Mouse (Mus musculus) midbrain, embryonic 14.5 days (tissue): ENCODE measurements around the gene Fcor. TPM values are rescaled to one million over a fixed set of nuclear protein-coding genes. Genes with fewer than 3 reads are reported as not detected.

Experiments used
- ATAC-seq: fragments of 200-750 bp; cut with Nextera tagmentation; 2 replicates; pipeline ENCODE4 v1.8.0; 2017; ENCODE audit warnings: moderate number of reproducible peaks, moderate library complexity; ENCODE audit not compliant: low FRiP score, low TSS enrichment
- DNase-seq: peaks from one replicate; pipeline ENCODE4 v3.0.0-alpha.2; 2015
- H3K27ac ChIP-seq: fragments of 300-500 bp; sonication (generic); replicated peaks from 2 replicates; pipeline ENCODE4 v1.5.1; 2014; ENCODE audit warnings: mild to moderate bottlenecking, low read depth, low read length, moderate library complexity
- H3K27me3 ChIP-seq: fragments of 300-500 bp; sonication (generic); 2 replicates; pipeline ENCODE4 v1.6.1; 2014; ENCODE audit warnings: low read length, control low read depth, mixed read lengths; ENCODE audit not compliant: control insufficient read depth, insufficient read depth
- H3K36me3 ChIP-seq: fragments of 300-500 bp; sonication (generic); 2 replicates; pipeline ENCODE4 v1.6.1; 2014; ENCODE audit warnings: low read length, control low read depth; ENCODE audit not compliant: control insufficient read depth, insufficient read depth
- H3K4me1 ChIP-seq: fragments of 300-500 bp; sonication (generic); 2 replicates; pipeline ENCODE4 v1.6.1; 2014; ENCODE audit warnings: mild to moderate bottlenecking, antibody characterized with exemption, low read length, control low read depth; ENCODE audit not compliant: control insufficient read depth, insufficient read depth
- H3K4me2 ChIP-seq: fragments of 300-500 bp; sonication (generic); 2 replicates; pipeline ENCODE4 v1.6.1; 2014; ENCODE audit warnings: mild to moderate bottlenecking, low read length, moderate library complexity
- H3K4me3 ChIP-seq: fragments of 300-500 bp; sonication (generic); replicated peaks from 2 replicates; pipeline ENCODE4 v1.5.1; 2014; ENCODE audit warnings: low read depth, low read length
- H3K9ac ChIP-seq: fragments of 300-500 bp; sonication (generic); replicated peaks from 2 replicates; pipeline ENCODE4 v1.6.1; 2014; ENCODE audit warnings: mild to moderate bottlenecking, low read length, moderate library complexity
- H3K9me3 ChIP-seq: fragments of 300-500 bp; sonication (generic); 2 replicates; pipeline ENCODE4 v1.6.1; 2016; ENCODE audit warnings: low read length, control low read depth, mixed read lengths; ENCODE audit not compliant: control insufficient read depth
- WGBS: fragments of 180-500 bp; shearing (Covaris S2); extraction: QIAGEN DNeasy Blood & Tissue Kit; methylation state at CpG from one replicate; pipeline ENCODE4 v1.1.7; 2014; 5-methylcytosine and 5-hydroxymethylcytosine counted together
- polyA plus RNA-seq: library from polyadenylated mRNA; unstranded; fragments of >200 nt; fragmentation: Nextera tagmentation; extraction: Ambion mirVana; gene quantifications from 2 replicates; pipeline ENCODE4 v1.2.1, GENCODE M21; 2014

The Fcor gene
- polyA plus RNA-seq, 1 experiment from 2014 or later = 16.4 TPM

DNA sequence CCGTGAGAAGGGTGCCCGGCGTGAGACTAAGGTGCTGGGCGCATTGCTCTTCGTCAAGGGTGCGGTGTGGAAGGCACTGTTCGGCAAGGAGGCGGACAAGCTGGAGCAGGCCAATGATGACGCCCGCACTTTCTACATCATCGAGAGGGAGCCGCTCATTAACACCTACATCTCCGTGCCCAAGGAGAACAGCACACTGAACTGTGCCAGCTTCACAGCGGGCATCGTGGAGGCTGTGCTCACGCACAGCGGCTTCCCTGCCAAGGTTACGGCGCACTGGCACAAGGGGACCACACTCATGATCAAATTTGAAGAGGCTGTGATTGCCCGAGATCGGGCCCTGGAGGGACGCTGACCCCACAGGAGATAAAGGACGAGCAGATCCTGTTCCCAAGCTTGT lies 7.1 kb upstream of the Fcor start:
- Histone ChIP-seq H3K27ac (no peak overlapping the region), H3K9me3 (no peaks in the 10 kb centered on the region), H3K4me2 (no peak overlapping the region), H3K9ac (no peak overlapping the region), H3K4me3 (no peak overlapping the region), H3K36me3 (peaks cover 42% of the 10 kb centered on the region), H3K27me3 (no peaks in the 10 kb centered on the region), H3K4me1 (peaks cover 10% of the 10 kb centered on the region)
- 98% methylated on average over 23 of the region's 23 CpGs for WGBS
- ATAC-seq (no peak), DNase-seq (no peak)

- Histone ChIP-seq H3K4me3 (no peak overlapping the region), H3K9me3 (no peaks in the 10 kb centered on the region), H3K9ac (no peak overlapping the region), H3K4me1 (peaks cover 10% of the 10 kb centered on the region), H3K27ac (no peak overlapping the region), H3K36me3 (peaks cover 42% of the 10 kb centered on the region), H3K4me2 (no peak overlapping the region), H3K27me3 (no peaks in the 10 kb centered on the region)
- no peak for ATAC-seq
- 96% methylated on average over 23 of the region's 23 CpGs for WGBS
- no peak for DNase-seq
Observed at GRCm38 (mm10) chr8:3678831-3679230, 6.7 kb upstream of the Fcor start.

DNA sequence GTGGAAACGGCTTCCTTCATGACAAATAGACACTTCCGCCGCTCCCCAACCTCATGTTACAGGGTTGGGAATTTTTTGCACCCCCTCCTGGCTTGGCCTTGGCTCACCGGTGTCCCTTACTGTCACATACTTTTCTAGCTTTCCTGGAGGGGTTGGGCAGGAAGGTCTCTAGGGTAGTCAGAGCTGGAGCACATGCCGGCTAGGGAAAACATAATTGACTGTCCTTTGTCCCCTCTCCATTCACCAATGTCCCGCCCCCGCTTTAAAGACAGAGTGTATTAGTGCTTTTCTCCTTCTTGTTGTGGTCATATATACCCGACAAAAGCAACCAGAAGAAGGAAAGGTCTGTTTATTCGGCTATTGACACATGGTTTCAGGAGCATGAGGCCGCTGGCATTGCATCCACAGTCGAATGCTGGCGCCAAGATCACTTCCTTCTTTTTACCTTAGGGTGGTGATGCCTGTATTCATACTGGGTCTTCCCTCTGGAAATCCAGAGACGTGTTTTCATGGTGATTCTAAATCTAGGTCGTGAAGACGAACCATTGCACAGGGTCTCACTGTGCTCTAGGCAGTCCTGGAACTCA lies 4.9 kb upstream of the Fcor start:
- peaks cover 10% of the 10 kb centered on the region for H3K4me1 ChIP-seq
- H3K4me2 ChIP-seq = peak overlapping the region; percentile 91
- peak overlapping the region; percentile 96 for H3K9ac ChIP-seq
- peak overlapping the region; percentile 83 for H3K27ac ChIP-seq
- 5% methylated on average over 15 of the region's 15 CpGs for WGBS
- peaks cover 31% of the 10 kb centered on the region for H3K36me3 ChIP-seq
- H3K4me3 ChIP-seq = peak overlapping the region; percentile 93
- H3K9me3 ChIP-seq = no peaks in the 10 kb centered on the region
- no peaks in the 10 kb centered on the region for H3K27me3 ChIP-seq
- DNase-seq (peak; percentile 13), ATAC-seq (0 out of 2 replicates have a peak, but pooled peaks have one; percentile 3)

DNA sequence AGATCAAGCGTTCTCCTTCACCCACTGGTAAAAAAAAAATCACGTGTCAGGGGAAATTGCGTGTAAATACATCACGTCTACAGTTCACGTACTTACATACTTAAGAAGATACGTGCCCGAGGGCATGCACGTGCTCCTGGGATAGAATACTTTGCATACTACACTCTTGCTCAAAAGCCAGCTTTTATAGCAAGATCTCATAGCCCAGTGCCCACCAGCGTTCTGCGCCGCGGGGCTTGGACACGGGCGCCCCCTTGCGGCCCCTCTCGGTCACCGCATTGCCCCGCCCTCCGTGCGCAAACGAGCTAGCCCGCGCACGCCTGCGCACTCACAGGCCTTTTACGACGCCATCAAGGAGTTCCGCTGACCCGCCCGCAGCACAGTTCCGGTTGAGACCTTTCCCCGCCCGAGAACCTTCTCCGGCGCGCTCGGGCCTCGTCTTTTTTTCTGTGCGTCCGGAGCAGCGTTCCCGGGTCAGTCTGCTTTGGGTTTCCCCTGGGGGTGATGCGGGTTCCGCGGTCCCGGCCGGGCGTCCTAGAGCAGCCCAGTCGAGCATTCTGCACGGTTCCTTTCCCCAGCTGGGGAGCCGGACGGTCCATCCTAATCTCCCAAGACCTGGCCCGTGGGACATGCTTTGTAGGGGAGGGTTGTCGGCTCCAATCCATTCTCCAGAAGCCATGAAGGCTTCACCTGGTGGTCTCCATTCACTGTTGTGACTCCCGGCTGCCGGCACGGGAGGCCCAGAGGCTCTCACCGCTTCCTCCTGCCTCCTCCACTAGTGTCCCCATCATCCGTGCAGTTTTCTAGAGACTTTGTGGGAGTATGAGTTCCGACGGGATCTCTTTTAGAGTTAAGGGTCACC lies 4.2 kb upstream of the Fcor start, which contains the start of gene Trappc5:
Trappc5 (plus strand) TSS at position 169 of the 862 bp plus-strand sequence.
- H3K4me3 ChIP-seq = peak within 1 kb of the TSS; percentile 93
- H3K9me3 ChIP-seq = no peaks in the 10 kb centered on the region
- ATAC-seq (peak; percentile 86), DNase-seq (peak; percentile 97)
- 1% methylated on average over 61 of the region's 61 CpGs for WGBS
- peak within 1 kb of the TSS; percentile 91 for H3K4me2 ChIP-seq
- H3K27ac ChIP-seq = peak within 1 kb of the TSS; percentile 83
- H3K27me3 ChIP-seq = no peaks in the 10 kb centered on the region
- H3K9ac ChIP-seq = peak within 1 kb of the TSS; percentile 96
- peaks cover 10% of the 10 kb centered on the region for H3K4me1 ChIP-seq
- H3K36me3 ChIP-seq = peaks cover 28% of the 10 kb centered on the region

DNA sequence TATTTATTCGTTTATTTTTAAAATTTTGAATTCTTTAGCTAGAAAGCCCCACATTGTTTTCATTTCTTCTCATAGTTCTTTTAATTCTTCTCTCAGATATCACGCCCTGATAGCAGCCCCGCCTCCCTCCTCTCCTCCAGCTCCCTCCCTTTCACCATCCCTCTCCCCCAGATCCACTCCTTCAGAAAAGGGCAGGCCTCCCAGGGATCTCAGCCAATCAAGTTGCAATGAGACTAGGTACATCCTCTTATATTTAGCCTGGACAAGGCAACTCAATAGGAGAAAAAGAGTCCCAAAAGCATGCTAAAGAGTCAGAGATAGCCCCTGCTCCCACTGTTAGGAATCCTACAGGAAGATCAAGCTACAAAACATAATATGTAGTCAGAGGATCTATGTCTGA lies 2.5 kb upstream of the Fcor start:
- H3K9me3 ChIP-seq = no peaks in the 10 kb centered on the region
- 51% methylated on average over 3 of the region's 3 CpGs for WGBS
- H3K27ac ChIP-seq = no peak overlapping the region
- H3K4me1 ChIP-seq = peaks cover 10% of the 10 kb centered on the region
- no peak overlapping the region for H3K4me3 ChIP-seq
- ATAC-seq (no peak), DNase-seq (no peak)
- H3K4me2 ChIP-seq = no peak overlapping the region
- no peak overlapping the region for H3K9ac ChIP-seq
- peaks cover 11% of the 10 kb centered on the region for H3K36me3 ChIP-seq
- H3K27me3 ChIP-seq = no peaks in the 10 kb centered on the region

DNA sequence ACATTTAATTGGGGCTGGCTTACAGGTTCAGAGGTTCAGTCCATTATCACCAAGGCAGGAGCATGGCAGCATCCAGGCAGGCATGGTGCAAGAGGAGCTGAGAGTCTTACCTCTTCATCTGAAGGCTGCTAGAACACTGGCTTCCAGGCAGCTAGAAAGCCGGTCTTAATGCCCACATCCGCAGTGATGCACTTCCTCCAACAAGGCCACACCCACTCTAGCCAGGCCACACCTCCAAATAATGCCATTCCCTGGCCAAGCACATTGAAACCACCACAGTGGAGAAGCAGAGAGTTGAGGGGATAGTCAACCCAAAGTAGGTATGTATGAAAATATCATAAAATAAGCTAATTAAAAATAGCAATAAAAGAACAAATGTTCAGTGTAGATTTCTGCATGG lies 1.8 kb downstream of the Fcor start:
- no peak overlapping the region for H3K27ac ChIP-seq
- no peak overlapping the region for H3K4me2 ChIP-seq
- no peak for DNase-seq
- no peaks in the 10 kb centered on the region for H3K4me1 ChIP-seq
- no peak for ATAC-seq
- H3K27me3 ChIP-seq = no peaks in the 10 kb centered on the region
- whole genome bisulfite sequencing = 85% methylated on average over 2 of the region's 2 CpGs
- no peaks in the 10 kb centered on the region for H3K9me3 ChIP-seq
- no peak overlapping the region for H3K4me3 ChIP-seq
- no peaks in the 10 kb centered on the region for H3K36me3 ChIP-seq
- no peak overlapping the region for H3K9ac ChIP-seq

GRCm38 (mm10) chr8:3665507-3665906 lies 6.7 kb downstream of the Fcor start, which contains the start of gene Mcemp1:
Mcemp1 (plus strand) TSS chr8:3665754.
- Histone ChIP-seq H3K4me1 (no peaks in the 10 kb centered on the region), H3K27me3 (no peaks in the 10 kb centered on the region), H3K4me3 (no peak within 1 kb of the TSS), H3K36me3 (no peaks in the 10 kb centered on the region), H3K9me3 (no peaks in the 10 kb centered on the region), H3K4me2 (no peak within 1 kb of the TSS), H3K27ac (no peak within 1 kb of the TSS), H3K9ac (no peak within 1 kb of the TSS)
- WGBS = 70% methylated on average over 6 of the region's 6 CpGs
- DNase-seq (no peak), ATAC-seq (no peak)

- no peaks in the 10 kb centered on the region for H3K4me1 ChIP-seq
- H3K4me2 ChIP-seq = no peak overlapping the region
- DNase-seq (no peak), ATAC-seq (no peak)
- no peaks in the 10 kb centered on the region for H3K27me3 ChIP-seq
- no peaks in the 10 kb centered on the region for H3K9me3 ChIP-seq
- 59% methylated on average over 5 of the region's 5 CpGs for WGBS
- H3K27ac ChIP-seq = no peak overlapping the region
- no peaks in the 10 kb centered on the region for H3K36me3 ChIP-seq
- H3K4me3 ChIP-seq = no peak overlapping the region
- H3K9ac ChIP-seq = no peak overlapping the region
Observed at GRCm38 (mm10) chr8:3664405-3664804, 7.8 kb downstream of the Fcor start.
